Mouse (Mus musculus) liver, adult 2 months (tissue): ENCODE results near the gene Olfr412.

Experiments
- CTCF ChIP-seq: fragments of 200-500 bp; IDR thresholded peaks from 2 replicates; pipeline ENCODE4 v1.5.1; 2011; ENCODE audit warnings: low read depth, low read length, control low read depth
- POLR2A ChIP-seq: fragments of 200-500 bp; IDR thresholded peaks from 2 replicates; pipeline ENCODE4 v1.6.1; 2011; ENCODE audit warnings: low read length, control low read depth; ENCODE audit not compliant: insufficient read depth; ENCODE audit errors: extremely low read depth

GRCm38 (mm10) chr11:74376847-74377246, 15.0 kb downstream of the Olfr412 start:
- TF ChIP-seq CTCF, result peak; percentile 46; the same call in 1 of the 2 replicates
- TF ChIP-seq POLR2A, result no peak
